Mouse (Mus musculus): ENCODE data around the gene Clec2h. TPM values are rescaled to one million over a fixed set of nuclear protein-coding genes. Genes with fewer than 3 reads are reported as not detected.
"Not testable (repeated sequence)": the region's sequence is repeated elsewhere in the genome, so short reads cannot be mapped to it uniquely, and the experiment has no call there.

Gene Clec2h
- polyA plus RNA-seq, 1 experiment from 2014 or later: not detected

GRCm38 (mm10) chr6:128641116-128641716 lies 21.0 kb upstream of the Clec2h start:
- H3K9me3 ChIP-seq (ENCODE audit: control insufficient read depth, low read length): no peaks in the 10 kb centered on the region
- H3K4me2 ChIP-seq (replicated peaks): no peak overlapping the region
- H3K4me1 ChIP-seq (replicated peaks; ENCODE audit: control insufficient read depth, insufficient read depth, low read length): no peaks in the 10 kb centered on the region
- no peaks in the 10 kb centered on the region for H3K36me3 ChIP-seq (replicated peaks; ENCODE audit: control insufficient read depth, insufficient read depth)
- WGBS: 84% methylated on average over 2 of the region's 2 CpGs
- no peak overlapping the region for H3K27ac ChIP-seq
- H3K4me3 ChIP-seq (replicated peaks; ENCODE audit: low read length): no peak overlapping the region
- no peak overlapping the region for H3K9ac ChIP-seq
- no peak for ATAC-seq (ENCODE audit: low FRiP score)
- DNase-seq (ENCODE audit: low spot score): no peak
- no peaks in the 10 kb centered on the region for H3K27me3 ChIP-seq (ENCODE audit: control insufficient read depth, insufficient read depth, low read length)

GRCm38 (mm10) chr6:128643999-128644398 lies 18.2 kb upstream of the Clec2h start:
- Histone ChIP-seq H3K36me3 (replicated peaks; ENCODE audit: control insufficient read depth, insufficient read depth) (no peaks in the 10 kb centered on the region), H3K27me3 (ENCODE audit: control insufficient read depth, insufficient read depth, low read length) (no peaks in the 10 kb centered on the region), H3K4me3 (replicated peaks; ENCODE audit: low read length) (no peak overlapping the region), H3K9me3 (ENCODE audit: control insufficient read depth, low read length) (no peaks in the 10 kb centered on the region), H3K9ac (no peak overlapping the region), H3K4me1 (replicated peaks; ENCODE audit: control insufficient read depth, insufficient read depth, low read length) (no peaks in the 10 kb centered on the region), H3K4me2 (replicated peaks) (no peak overlapping the region), H3K27ac (no peak overlapping the region)
- 67% methylated on average over 2 of the region's 2 CpGs for WGBS
- DNase-seq (ENCODE audit: low spot score) (no peak), ATAC-seq (ENCODE audit: low FRiP score) (no peak)

- not testable (repeated sequence) for H3K9ac ChIP-seq; ATAC-seq (ENCODE audit: low FRiP score); H3K27me3 ChIP-seq (ENCODE audit: control insufficient read depth, insufficient read depth, low read length); H3K36me3 ChIP-seq (replicated peaks; ENCODE audit: control insufficient read depth, insufficient read depth); H3K4me1 ChIP-seq (replicated peaks; ENCODE audit: control insufficient read depth, insufficient read depth, low read length); DNase-seq (ENCODE audit: low spot score); H3K9me3 ChIP-seq (ENCODE audit: control insufficient read depth, low read length); H3K4me2 ChIP-seq (replicated peaks); H3K27ac ChIP-seq; H3K4me3 ChIP-seq (replicated peaks; ENCODE audit: low read length)
- WGBS: 95% methylated on average over 20 of the region's 20 CpGs
These were observed 17.5 kb upstream of the Clec2h start for GRCm38 (mm10) chr6:128644694-128645093.

- WGBS: 93% methylated on average over 12 of the region's 12 CpGs
These were observed 16.5 kb upstream of the Clec2h start for GRCm38 (mm10) chr6:128645708-128646107.

GRCm38 (mm10) chr6:128649681-128650080 lies 12.5 kb upstream of the Clec2h start:
- no peak overlapping the region for H3K9ac ChIP-seq
- WGBS: 97% methylated on average over 3 of the region's 3 CpGs

More at GRCm38 (mm10) chr6:128645708-128646107, 16.5 kb upstream of the Clec2h start:
- H3K27ac ChIP-seq; H3K9me3 ChIP-seq (ENCODE audit: control insufficient read depth, low read length); H3K9ac ChIP-seq; H3K4me2 ChIP-seq (replicated peaks); H3K4me3 ChIP-seq (replicated peaks; ENCODE audit: low read length); ATAC-seq (ENCODE audit: low FRiP score); H3K4me1 ChIP-seq (replicated peaks; ENCODE audit: control insufficient read depth, insufficient read depth, low read length); H3K36me3 ChIP-seq (replicated peaks; ENCODE audit: control insufficient read depth, insufficient read depth); H3K27me3 ChIP-seq (ENCODE audit: control insufficient read depth, insufficient read depth, low read length); DNase-seq (ENCODE audit: low spot score): not testable (repeated sequence)

GRCm38 (mm10) chr6:128650187-128650586 lies 12.0 kb upstream of the Clec2h start:
- Histone ChIP-seq H3K27me3 (ENCODE audit: control insufficient read depth, insufficient read depth, low read length) (no peaks in the 10 kb centered on the region), H3K9ac (no peak overlapping the region), H3K4me3 (replicated peaks; ENCODE audit: low read length) (no peak overlapping the region), H3K9me3 (ENCODE audit: control insufficient read depth, low read length) (no peaks in the 10 kb centered on the region), H3K27ac (no peak overlapping the region), H3K4me2 (replicated peaks) (no peak overlapping the region), H3K36me3 (replicated peaks; ENCODE audit: control insufficient read depth, insufficient read depth) (no peaks in the 10 kb centered on the region), H3K4me1 (replicated peaks; ENCODE audit: control insufficient read depth, insufficient read depth, low read length) (no peaks in the 10 kb centered on the region)
- no peak for DNase-seq (ENCODE audit: low spot score)
- WGBS: 92% methylated on average over 1 of the region's 1 CpGs
- no peak for ATAC-seq (ENCODE audit: low FRiP score)

More at GRCm38 (mm10) chr6:128649681-128650080, 12.5 kb upstream of the Clec2h start:
- Histone ChIP-seq H3K4me2 (replicated peaks) (no peak overlapping the region), H3K36me3 (replicated peaks; ENCODE audit: control insufficient read depth, insufficient read depth) (no peaks in the 10 kb centered on the region), H3K27me3 (ENCODE audit: control insufficient read depth, insufficient read depth, low read length) (no peaks in the 10 kb centered on the region), H3K9me3 (ENCODE audit: control insufficient read depth, low read length) (no peaks in the 10 kb centered on the region), H3K4me1 (replicated peaks; ENCODE audit: control insufficient read depth, insufficient read depth, low read length) (no peaks in the 10 kb centered on the region), H3K4me3 (replicated peaks; ENCODE audit: low read length) (no peak overlapping the region), H3K27ac (no peak overlapping the region)
- no peak for DNase-seq (ENCODE audit: low spot score)
- no peak for ATAC-seq (ENCODE audit: low FRiP score)

- H3K36me3 ChIP-seq (replicated peaks; ENCODE audit: control insufficient read depth, insufficient read depth); H3K4me3 ChIP-seq (replicated peaks; ENCODE audit: low read length); H3K4me2 ChIP-seq (replicated peaks); H3K9ac ChIP-seq; DNase-seq (ENCODE audit: low spot score); H3K4me1 ChIP-seq (replicated peaks; ENCODE audit: control insufficient read depth, insufficient read depth, low read length); H3K27me3 ChIP-seq (ENCODE audit: control insufficient read depth, insufficient read depth, low read length); ATAC-seq (ENCODE audit: low FRiP score); H3K9me3 ChIP-seq (ENCODE audit: control insufficient read depth, low read length); H3K27ac ChIP-seq: not testable (repeated sequence)
- 91% methylated on average over 3 of the region's 7 CpGs for WGBS
These were observed 11.4 kb upstream of the Clec2h start for GRCm38 (mm10) chr6:128650827-128651226.

GRCm38 (mm10) chr6:128652938-128653337 lies 9.2 kb upstream of the Clec2h start:
- H3K36me3 ChIP-seq (replicated peaks; ENCODE audit: control insufficient read depth, insufficient read depth): no peaks in the 10 kb centered on the region
- H3K9ac ChIP-seq: no peak overlapping the region
- no peaks in the 10 kb centered on the region for H3K4me1 ChIP-seq (replicated peaks; ENCODE audit: control insufficient read depth, insufficient read depth, low read length)
- H3K27ac ChIP-seq: no peak overlapping the region
- H3K4me2 ChIP-seq (replicated peaks): no peak overlapping the region
- DNase-seq (ENCODE audit: low spot score): no peak
- ATAC-seq (ENCODE audit: low FRiP score): no peak
- 97% methylated on average over 1 of the region's 1 CpGs for whole genome bisulfite sequencing
- H3K9me3 ChIP-seq (ENCODE audit: control insufficient read depth, low read length): no peaks in the 10 kb centered on the region
- H3K27me3 ChIP-seq (ENCODE audit: control insufficient read depth, insufficient read depth, low read length): no peaks in the 10 kb centered on the region
- no peak overlapping the region for H3K4me3 ChIP-seq (replicated peaks; ENCODE audit: low read length)

GRCm38 (mm10) chr6:128661249-128661648 lies 936 bp upstream of the Clec2h start:
- Histone ChIP-seq H3K27ac (no peak overlapping the region), H3K27me3 (ENCODE audit: control insufficient read depth, insufficient read depth, low read length) (no peaks in the 10 kb centered on the region), H3K9ac (no peak overlapping the region), H3K4me2 (replicated peaks) (no peak overlapping the region), H3K4me1 (replicated peaks; ENCODE audit: control insufficient read depth, insufficient read depth, low read length) (no peaks in the 10 kb centered on the region), H3K36me3 (replicated peaks; ENCODE audit: control insufficient read depth, insufficient read depth) (no peaks in the 10 kb centered on the region), H3K4me3 (replicated peaks; ENCODE audit: low read length) (no peak overlapping the region), H3K9me3 (ENCODE audit: control insufficient read depth, low read length) (no peaks in the 10 kb centered on the region)
- no peak for DNase-seq (ENCODE audit: low spot score)
- no peak for ATAC-seq (ENCODE audit: low FRiP score)
- 97% methylated on average over 1 of the region's 1 CpGs for WGBS

GRCm38 (mm10) chr6:128669936-128670335 lies 7.8 kb downstream of the Clec2h start:
- ATAC-seq (ENCODE audit: low FRiP score) (no peak), DNase-seq (ENCODE audit: low spot score) (no peak)
- H3K4me3 ChIP-seq (replicated peaks; ENCODE audit: low read length): no peak overlapping the region
- 0 out of 2 replicates have a peak, but pooled peaks cover 4% of the 10 kb centered on the region for H3K9me3 ChIP-seq (ENCODE audit: control insufficient read depth, low read length)
- H3K4me2 ChIP-seq (replicated peaks): no peak overlapping the region
- no peak overlapping the region for H3K27ac ChIP-seq
- 66% methylated on average over 4 of the region's 4 CpGs for WGBS
- no peaks in the 10 kb centered on the region for H3K27me3 ChIP-seq (ENCODE audit: control insufficient read depth, insufficient read depth, low read length)
- H3K9ac ChIP-seq: no peak overlapping the region
- no peaks in the 10 kb centered on the region for H3K4me1 ChIP-seq (replicated peaks; ENCODE audit: control insufficient read depth, insufficient read depth, low read length)
- H3K36me3 ChIP-seq (replicated peaks; ENCODE audit: control insufficient read depth, insufficient read depth): no peaks in the 10 kb centered on the region

Data from hindbrain, embryonic 14.5 days (tissue).